Mouse (Mus musculus) testis, adult 2 months (tissue): ENCODE measurements around the gene Rapgef3.

Experiments
- CTCF ChIP-seq: fragments of 200-500 bp; IDR thresholded peaks from 2 replicates; pipeline ENCODE4 v1.5.1; 2012; ENCODE audit warnings: low read depth, mild to moderate bottlenecking, inconsistent platforms, low read length, moderate library complexity; ENCODE audit not compliant: control insufficient read depth, insufficient read depth, insufficient replicate concordance
- POLR2A ChIP-seq: fragments of 200-500 bp; IDR thresholded peaks from 2 replicates; pipeline ENCODE4 v1.6.1; 2012; ENCODE audit warnings: low read depth, mild to moderate bottlenecking, inconsistent platforms, low read length, moderate library complexity; ENCODE audit not compliant: control insufficient read depth

DNA sequence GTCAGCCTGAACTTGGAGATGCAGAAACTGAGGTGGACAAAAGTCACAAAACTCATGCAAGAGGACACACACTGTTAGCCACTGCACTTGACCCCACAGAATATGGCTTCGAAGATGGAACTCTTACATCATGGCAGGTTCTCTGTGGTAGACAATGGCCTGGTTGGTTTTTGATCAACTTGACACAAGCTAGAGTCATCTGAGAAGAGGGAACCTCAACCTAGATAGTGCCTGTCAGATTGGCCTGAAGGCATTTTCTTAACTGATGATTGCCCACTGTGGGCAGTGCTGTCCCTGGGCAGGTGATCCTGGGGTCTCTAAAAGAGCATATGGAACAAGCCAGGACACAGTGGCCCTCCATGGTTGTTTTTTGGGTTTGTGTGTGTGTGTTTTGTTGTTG, 52.0 kb downstream of the Rapgef3 start:
- TF ChIP-seq CTCF, result no peak
- no peak for TF ChIP-seq POLR2A
